In genomic region chr1:189729141-189729815, GRCm38 (mm10) we compare ENCODE assay signal across 8 mouse cellular contexts. TPM values are rescaled to one million over a fixed set of nuclear protein-coding genes. Genes with fewer than 3 reads are reported as not detected.
DNase-seq lines count a peak whose midpoint lies in the region; ATAC-seq and TF ChIP-seq lines count a peak whose summit lies in the region.

No protein-coding gene starts in this region.

- H3K9me3 ChIP-seq in lung, embryonic 14.5 days (ENCODE audit: low read depth, low read length), result no peaks in the 10 kb centered on the region
- H3K9me3 ChIP-seq in embryonic facial prominence, embryonic 15.5 days (replicated peaks), result no peaks in the 10 kb centered on the region
- no peaks in the 10 kb centered on the region for H3K9me3 ChIP-seq in limb, embryonic 11.5 days (ENCODE audit: control insufficient read depth, low read length)

- peak overlapping the region; percentile 97; the same call in 1 of the 2 replicates for H3K27ac ChIP-seq in lung, embryonic 14.5 days (ENCODE audit: low read depth)
- H3K27ac ChIP-seq in embryonic facial prominence, embryonic 15.5 days (replicated peaks), result peak overlapping the region; percentile 99
- no peak overlapping the region for H3K27ac ChIP-seq in limb, embryonic 11.5 days (replicated peaks; ENCODE audit: low read depth, low read length)
- H3K27ac ChIP-seq in olfactory bulb, adult 2 months (ENCODE audit: insufficient read depth, low read depth, low read length), result no peak overlapping the region

- TF ChIP-seq POLR2A in olfactory bulb, adult 2 months (IDR thresholded peaks at IDR 0.05; ENCODE audit: insufficient read depth, low read depth, low read length), result no peak

- peak overlapping the region; percentile 78 for H3K4me3 ChIP-seq in lung, embryonic 14.5 days (ENCODE audit: low read depth, low read length)
- H3K4me3 ChIP-seq in embryonic facial prominence, embryonic 15.5 days (replicated peaks), result peak overlapping the region; percentile 81
- H3K4me3 ChIP-seq in limb, embryonic 11.5 days (ENCODE audit: low read depth, low read length), result peak overlapping the region; percentile 84
- peak overlapping the region; percentile 74 for H3K4me3 ChIP-seq in olfactory bulb, adult 2 months (ENCODE audit: insufficient read depth, low read depth, low read length)

- peak overlapping the region; percentile 86 for H3K9ac ChIP-seq in lung, embryonic 14.5 days
- H3K9ac ChIP-seq in embryonic facial prominence, embryonic 15.5 days, result peak overlapping the region; percentile 85
- peak overlapping the region; percentile 79; the same call in 1 of the 2 replicates for H3K9ac ChIP-seq in limb, embryonic 11.5 days (ENCODE audit: low read length)

- DNase-seq in lung, embryonic 14.5 days, result peak; percentile 40
- DNase-seq in lung, postnatal 25 days (ENCODE audit: low spot score), result no peak
- no peak for DNase-seq in limb, embryonic 11.5 days (ENCODE audit: low spot score)
- no peak for DNase-seq in left cerebral cortex, adult 9 months (ENCODE audit: low spot score in 2 of 2)
- no peak for DNase-seq in frontal cortex, postnatal 14 days (ENCODE audit: low spot score in 2 of 2)
- DNase-seq in adrenal gland, adult 2 months, result no peak

- no peak for ATAC-seq in lung, embryonic 14.5 days (ENCODE audit: insufficient read depth)
- no peak for ATAC-seq in embryonic facial prominence, embryonic 15.5 days (ENCODE audit: insufficient number of reproducible peaks, low FRiP score, low TSS enrichment, low read depth)
- no peak for ATAC-seq in limb, embryonic 11.5 days (ENCODE audit: insufficient number of reproducible peaks, low FRiP score, low TSS enrichment, low read depth)

- 6% methylated on average over 17 of the region's 17 CpGs for WGBS in lung, embryonic 14.5 days
- WGBS in embryonic facial prominence, embryonic 15.5 days, result 7% methylated on average over 17 of the region's 17 CpGs
- 7% methylated on average over 17 of the region's 17 CpGs for WGBS in limb, embryonic 11.5 days
- WGBS in olfactory bulb, adult 2 months, result 35% methylated on average over 17 of the region's 17 CpGs

- H3K36me3 ChIP-seq in lung, embryonic 14.5 days (ENCODE audit: insufficient read depth), result no peaks in the 10 kb centered on the region
- no peaks in the 10 kb centered on the region for H3K36me3 ChIP-seq in embryonic facial prominence, embryonic 15.5 days
- H3K36me3 ChIP-seq in limb, embryonic 11.5 days (ENCODE audit: control insufficient read depth, insufficient read depth, low read length), result no peaks in the 10 kb centered on the region

- H3K4me1 ChIP-seq in lung, embryonic 14.5 days (ENCODE audit: insufficient read depth), result peaks cover 4% of the 10 kb centered on the region; the same call in 1 of the 2 replicates
- H3K4me1 ChIP-seq in embryonic facial prominence, embryonic 15.5 days, result peaks cover 49% of the 10 kb centered on the region
- H3K4me1 ChIP-seq in limb, embryonic 11.5 days (ENCODE audit: control insufficient read depth, insufficient read depth, low read length), result peaks cover 6% of the 10 kb centered on the region
- peaks cover 14% of the 10 kb centered on the region; the same call in 1 of the 2 replicates for H3K4me1 ChIP-seq in olfactory bulb, adult 2 months (ENCODE audit: control insufficient read depth, insufficient read depth, low read length)

- no peaks in the 10 kb centered on the region for H3K27me3 ChIP-seq in lung, embryonic 14.5 days (ENCODE audit: insufficient read depth, low read length)
- H3K27me3 ChIP-seq in embryonic facial prominence, embryonic 15.5 days, result no peaks in the 10 kb centered on the region
- H3K27me3 ChIP-seq in limb, embryonic 11.5 days (ENCODE audit: control insufficient read depth, insufficient read depth, low read length), result no peaks in the 10 kb centered on the region

- TF ChIP-seq CTCF in lung, embryonic 14.5 days (IDR thresholded peaks at IDR 0.05; ENCODE audit: low read depth), result no peak
- TF ChIP-seq CTCF in olfactory bulb, adult 2 months (IDR thresholded peaks at IDR 0.05; ENCODE audit: insufficient read depth, low read depth, low read length), result no peak

- H3K4me2 ChIP-seq in lung, embryonic 14.5 days, result peak overlapping the region; percentile 79
- peak overlapping the region; percentile 65 for H3K4me2 ChIP-seq in embryonic facial prominence, embryonic 15.5 days (replicated peaks)
- peak overlapping the region; percentile 79 for H3K4me2 ChIP-seq in limb, embryonic 11.5 days (ENCODE audit: low read depth, severe bottlenecking)

RNA-seq across cellular contexts. Expression of gene Ptpn14, which starts 1.2 kb away (rescaled TPM):
- polyA plus RNA-seq in lung, embryonic 14.5 days (2014; fragmentation: Nextera tagmentation; extraction: Ambion mirVana), result 10.3 and 11.6 TPM in 2 replicates
- polyA plus RNA-seq in embryonic facial prominence, embryonic 15.5 days (2015; fragmentation: Nextera tagmentation; extraction: Ambion mirVana), result 10.7 and 10.8 TPM in 2 replicates
- 8.8 and 9.5 TPM in 2 replicates for polyA plus RNA-seq in limb, embryonic 11.5 days (2014; fragmentation: Nextera tagmentation; extraction: Ambion mirVana)
- 73.8 TPM in 1 of 2 replicates, not detected in the other for polyA plus RNA-seq in olfactory bulb, adult 2 months (2012; ENCODE audit: insufficient read depth, insufficient read length, low replicate concordance, missing spikeins)
- total RNA-seq in adrenal gland, adult 2 months (2021), result 10 to 100 TPM; 17.7 to 19.4 TPM
- 11.7 and 12.8 TPM in 2 replicates for polyA plus RNA-seq in adrenal gland, adult 2 months (2012; rRNA removed)

RNA-seq across cellular contexts. Expression of gene Cenpf, which starts 41.4 kb away (rescaled TPM):
- polyA plus RNA-seq in lung, embryonic 14.5 days (2014; fragmentation: Nextera tagmentation; extraction: Ambion mirVana), result 91.1 and 103 TPM in 2 replicates
- polyA plus RNA-seq in embryonic facial prominence, embryonic 15.5 days (2015; fragmentation: Nextera tagmentation; extraction: Ambion mirVana), result 64.0 and 66.9 TPM in 2 replicates
- 96.7 and 103 TPM in 2 replicates for polyA plus RNA-seq in limb, embryonic 11.5 days (2014; fragmentation: Nextera tagmentation; extraction: Ambion mirVana)
- polyA plus RNA-seq in olfactory bulb, adult 2 months (2012; ENCODE audit: insufficient read depth, insufficient read length, low replicate concordance, missing spikeins), result not detected in 2 replicates
- 1 to 10 TPM; 2.5 to 3.0 TPM for total RNA-seq in adrenal gland, adult 2 months (2021)
- polyA plus RNA-seq in adrenal gland, adult 2 months (2012; rRNA removed), result 0.18 and 0.31 TPM in 2 replicates

Comparison
In these comparisons a context has a peak if more than half of its experiments do, and no peak if none do; other contexts are left out.
1. H3K27ac ChIP-seq: peak in lung, embryonic 14.5 days (single experiment) and embryonic facial prominence, embryonic 15.5 days (single experiment); none in limb, embryonic 11.5 days (single experiment) and olfactory bulb, adult 2 months (single experiment).
2. Peak in every context shown above with its lines, with median percentiles within 50 percentile points of each other: H3K4me2 ChIP-seq, H3K4me3 ChIP-seq and H3K9ac ChIP-seq.